Mouse (Mus musculus): ENCODE measurements around the gene Polr2i.

DNA sequence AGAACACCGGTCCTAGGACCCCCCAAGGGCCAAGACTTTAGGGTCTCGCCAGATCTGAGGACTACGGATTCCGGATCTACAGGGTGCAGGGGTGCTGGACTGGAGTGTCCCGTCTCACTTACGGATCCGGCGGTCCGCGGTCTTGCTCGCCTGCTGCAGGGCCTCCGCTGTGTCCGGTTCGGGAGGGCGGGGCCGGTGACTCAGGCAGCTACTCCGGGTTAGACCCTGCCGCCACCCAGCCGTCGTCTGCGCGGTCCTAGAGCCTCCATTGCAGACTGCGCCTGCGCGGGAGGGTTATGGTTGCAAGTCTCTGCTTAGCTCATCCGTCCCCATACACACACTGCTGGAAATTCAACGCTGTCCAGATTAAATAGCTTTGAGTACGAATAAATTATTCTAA, 36.9 kb upstream of the Polr2i start:
- TF ChIP-seq CTCF (IDR thresholded peaks at IDR 0.05; ENCODE audit: low read depth) (no peak), EP300 (IDR thresholded peaks at IDR 0.05; ENCODE audit: low read depth) (no peak)

Measured in heart, postnatal 0 days (tissue).